Mouse (Mus musculus): ENCODE data around the gene Plekha5. TPM values are rescaled to one million over a fixed set of nuclear protein-coding genes. Genes with fewer than 3 reads are reported as not detected.

The Plekha5 gene
- total RNA-seq, 1 experiment = 26.1 TPM

DNA sequence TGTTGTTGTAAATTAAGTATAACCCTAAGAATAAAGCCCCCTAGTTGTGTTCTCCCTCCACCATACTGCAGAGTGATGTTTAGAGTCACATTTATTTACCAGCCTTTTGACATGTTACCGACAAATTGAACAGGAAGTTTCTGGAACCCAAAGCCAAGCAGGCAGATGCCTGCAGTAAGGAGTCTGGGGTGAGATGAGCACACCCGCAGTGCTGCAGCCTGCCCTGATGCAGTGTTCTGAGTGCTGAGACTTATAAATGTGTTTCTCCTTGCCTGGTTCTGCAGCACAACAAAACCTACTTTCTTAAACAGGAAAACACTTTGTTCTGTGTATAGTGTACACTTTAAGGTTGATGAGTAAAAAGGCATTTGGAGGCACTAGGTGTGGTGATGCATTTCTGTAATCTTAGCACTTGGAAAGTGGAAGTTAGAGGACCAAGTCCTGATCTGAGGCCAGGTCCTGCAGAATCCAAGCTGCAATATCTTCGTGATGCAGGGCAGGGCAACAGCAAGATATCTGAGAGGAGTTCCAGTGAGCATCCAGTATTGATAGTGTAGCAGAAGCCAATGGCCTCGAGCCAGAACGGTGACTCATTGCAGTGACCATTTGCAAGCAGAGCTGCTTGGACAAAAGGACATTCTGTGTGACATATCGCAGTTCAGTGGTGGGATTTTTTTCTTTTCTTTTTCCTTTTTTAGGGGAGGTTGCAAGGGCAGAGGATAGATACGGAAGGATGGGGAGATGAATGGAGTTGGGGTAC is 58.0 kb downstream of the Plekha5 start:
- Histone ChIP-seq H3K4me1 (ENCODE audit: control insufficient read depth in 2 of 2, insufficient read depth in 2 of 2, low read length in 2 of 2, poor library complexity in 1 of 2) (no peaks in the 10 kb centered on the region), H3K9ac (ENCODE audit: insufficient read depth, low read depth, low read length, poor library complexity, severe bottlenecking) (no peak overlapping the region), H3K36me3 (ENCODE audit: control insufficient read depth, insufficient read depth, low read length, poor library complexity, severe bottlenecking) (no peaks in the 10 kb centered on the region; the same call in 1 of the 2 replicates), H3K4me3 (ENCODE audit: insufficient read depth in 1 of 2, low read depth in 1 of 2, low read length in 2 of 2, poor library complexity in 1 of 2, severe bottlenecking in 1 of 2) (no peak overlapping the region), H3K27ac (ENCODE audit: insufficient read depth, low read depth, low read length, poor library complexity, severe bottlenecking) (no peak overlapping the region), H3K9me3 (ENCODE audit: control insufficient read depth, insufficient read depth, low read depth, low read length) (no peaks in the 10 kb centered on the region)
- in situ Hi-C loops (cut with MboI; ENCODE audit: low sequenced_read_pairs in 2 of 2, unreplicated experiment in 2 of 2) = no loop called here
- TF ChIP-seq ZC3H11A (IDR thresholded peaks at IDR 0.05; ENCODE audit: borderline replicate concordance, low read depth, low read length) (no peak), ZNF384 (IDR thresholded peaks at IDR 0.05; ENCODE audit: low read depth, low read length) (no peak), HCFC1 (IDR thresholded peaks at IDR 0.05; ENCODE audit: borderline replicate concordance, insufficient read depth, low read length) (no peak), MAFK (IDR thresholded peaks at IDR 0.05; ENCODE audit: insufficient read depth, low read depth, low read length) (no peak), CHD2 (IDR thresholded peaks at IDR 0.05; ENCODE audit: low read depth, low read length) (no peak)
- DNase-seq (ENCODE audit: low read depth, low spot score) = no peak

- H3K9me3 ChIP-seq (ENCODE audit: control insufficient read depth, insufficient read depth, low read depth, low read length) = no peaks in the 10 kb centered on the region
- no peak for DNase-seq (ENCODE audit: low read depth, low spot score)
- TF ChIP-seq HCFC1 (IDR thresholded peaks at IDR 0.05; ENCODE audit: borderline replicate concordance, insufficient read depth, low read length) (no peak), ZC3H11A (IDR thresholded peaks at IDR 0.05; ENCODE audit: borderline replicate concordance, low read depth, low read length) (no peak)
- H3K4me1 ChIP-seq (ENCODE audit: control insufficient read depth in 2 of 2, insufficient read depth in 2 of 2, low read length in 2 of 2, poor library complexity in 1 of 2) = no peaks in the 10 kb centered on the region
- no peak overlapping the region for H3K27ac ChIP-seq (ENCODE audit: insufficient read depth, low read depth, low read length, poor library complexity, severe bottlenecking)
- in situ Hi-C loops (cut with MboI; ENCODE audit: low sequenced_read_pairs in 2 of 2, unreplicated experiment in 2 of 2) = no loop called here
- no peak overlapping the region for H3K4me3 ChIP-seq (ENCODE audit: insufficient read depth in 1 of 2, low read depth in 1 of 2, low read length in 2 of 2, poor library complexity in 1 of 2, severe bottlenecking in 1 of 2)
- H3K36me3 ChIP-seq (ENCODE audit: control insufficient read depth, insufficient read depth, low read length, poor library complexity, severe bottlenecking) = no peaks in the 10 kb centered on the region; the same call in 1 of the 2 replicates
- H3K9ac ChIP-seq (ENCODE audit: insufficient read depth, low read depth, low read length, poor library complexity, severe bottlenecking) = no peak overlapping the region
Measured at GRCm38 (mm10) chr6:140484170-140484569, 60.3 kb downstream of the Plekha5 start.

GRCm38 (mm10) chr6:140485636-140486035 is 61.8 kb downstream of the Plekha5 start:
- no peaks in the 10 kb centered on the region; the same call in 1 of the 2 replicates for H3K36me3 ChIP-seq (ENCODE audit: control insufficient read depth, insufficient read depth, low read length, poor library complexity, severe bottlenecking)
- no peak overlapping the region for H3K27ac ChIP-seq (ENCODE audit: insufficient read depth, low read depth, low read length, poor library complexity, severe bottlenecking)
- in situ Hi-C loops (cut with MboI; ENCODE audit: low sequenced_read_pairs in 2 of 2, unreplicated experiment in 2 of 2) = no loop called here

GRCm38 (mm10) chr6:140486685-140487084 is 62.8 kb downstream of the Plekha5 start:
- no peak overlapping the region for H3K4me3 ChIP-seq (ENCODE audit: insufficient read depth in 1 of 2, low read depth in 1 of 2, low read length in 2 of 2, poor library complexity in 1 of 2, severe bottlenecking in 1 of 2)
- no peak overlapping the region for H3K27ac ChIP-seq (ENCODE audit: insufficient read depth, low read depth, low read length, poor library complexity, severe bottlenecking)
- in situ Hi-C loops (cut with MboI; ENCODE audit: low sequenced_read_pairs in 2 of 2, unreplicated experiment in 2 of 2) = no loop called here
- DNase-seq (ENCODE audit: low read depth, low spot score) = no peak
- no peak for TF ChIP-seq HCFC1 (IDR thresholded peaks at IDR 0.05; ENCODE audit: borderline replicate concordance, insufficient read depth, low read length)
- no peak for TF ChIP-seq ZNF384 (IDR thresholded peaks at IDR 0.05; ENCODE audit: low read depth, low read length)
- TF ChIP-seq MAFK (IDR thresholded peaks at IDR 0.05; ENCODE audit: insufficient read depth, low read depth, low read length) = no peak
- TF ChIP-seq ZC3H11A (IDR thresholded peaks at IDR 0.05; ENCODE audit: borderline replicate concordance, low read depth, low read length) = no peak
- TF ChIP-seq CHD2 (IDR thresholded peaks at IDR 0.05; ENCODE audit: low read depth, low read length) = no peak
- no peak overlapping the region for H3K9ac ChIP-seq (ENCODE audit: insufficient read depth, low read depth, low read length, poor library complexity, severe bottlenecking)
- peaks cover 3 to 4% of the 10 kb centered on the region in 2 experiments; a peak in 3 of 4 replicates for H3K4me1 ChIP-seq (ENCODE audit: control insufficient read depth in 2 of 2, insufficient read depth in 2 of 2, low read length in 2 of 2, poor library complexity in 1 of 2)
- H3K36me3 ChIP-seq (ENCODE audit: control insufficient read depth, insufficient read depth, low read length, poor library complexity, severe bottlenecking) = no peaks in the 10 kb centered on the region; the same call in 1 of the 2 replicates
- no peaks in the 10 kb centered on the region for H3K9me3 ChIP-seq (ENCODE audit: control insufficient read depth, insufficient read depth, low read depth, low read length)

More at GRCm38 (mm10) chr6:140485636-140486035, 61.8 kb downstream of the Plekha5 start:
- no peak overlapping the region for H3K9ac ChIP-seq (ENCODE audit: insufficient read depth, low read depth, low read length, poor library complexity, severe bottlenecking)
- DNase-seq (ENCODE audit: low read depth, low spot score) = no peak
- TF ChIP-seq HCFC1 (IDR thresholded peaks at IDR 0.05; ENCODE audit: borderline replicate concordance, insufficient read depth, low read length) = no peak
- no peak for TF ChIP-seq ZC3H11A (IDR thresholded peaks at IDR 0.05; ENCODE audit: borderline replicate concordance, low read depth, low read length)
- no peak overlapping the region for H3K4me3 ChIP-seq (ENCODE audit: insufficient read depth in 1 of 2, low read depth in 1 of 2, low read length in 2 of 2, poor library complexity in 1 of 2, severe bottlenecking in 1 of 2)
- peaks cover 0 to 1% of the 10 kb centered on the region in 2 experiments; a peak in 2 of 4 replicates for H3K4me1 ChIP-seq (ENCODE audit: control insufficient read depth in 2 of 2, insufficient read depth in 2 of 2, low read length in 2 of 2, poor library complexity in 1 of 2)
- H3K9me3 ChIP-seq (ENCODE audit: control insufficient read depth, insufficient read depth, low read depth, low read length) = no peaks in the 10 kb centered on the region

Data from ES-E14 (cell line).